Mouse (Mus musculus) left cerebral cortex, adult 11 months (tissue): ENCODE results near the gene Prl7d1.
"Not testable (repeated sequence)": the region's sequence is repeated elsewhere in the genome, so short reads cannot be mapped to it uniquely, and the experiment has no call there.

Experiments used
- DNase-seq: peaks from one replicate; pipeline ENCODE4 v3.0.0; 2022; ENCODE audit warnings: low spot score

Gene Prl7d1

DNA sequence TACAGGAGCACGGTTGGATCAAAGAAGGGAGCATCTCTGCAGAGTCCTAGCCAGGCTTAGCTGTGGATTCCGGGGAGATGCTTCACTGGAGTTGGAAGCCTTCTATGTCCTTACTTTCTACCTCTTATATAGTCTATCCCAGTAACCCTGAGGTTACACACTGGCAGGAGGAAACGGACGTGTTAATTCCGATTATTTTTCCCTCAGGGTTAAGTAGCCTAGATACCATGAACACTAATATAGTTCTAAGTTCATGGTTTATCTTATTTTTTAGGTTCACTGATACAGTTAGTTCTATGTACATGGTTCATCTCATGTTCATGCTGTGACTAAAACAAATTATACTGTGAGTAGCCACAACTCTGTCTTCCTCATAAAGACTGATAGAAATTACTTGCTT lies at the start of gene Prl7d1:
Gene Prl7d1 (minus strand): TSS at position 101 of the 400 bp plus-strand sequence.
- DNase-seq: no peak

DNA sequence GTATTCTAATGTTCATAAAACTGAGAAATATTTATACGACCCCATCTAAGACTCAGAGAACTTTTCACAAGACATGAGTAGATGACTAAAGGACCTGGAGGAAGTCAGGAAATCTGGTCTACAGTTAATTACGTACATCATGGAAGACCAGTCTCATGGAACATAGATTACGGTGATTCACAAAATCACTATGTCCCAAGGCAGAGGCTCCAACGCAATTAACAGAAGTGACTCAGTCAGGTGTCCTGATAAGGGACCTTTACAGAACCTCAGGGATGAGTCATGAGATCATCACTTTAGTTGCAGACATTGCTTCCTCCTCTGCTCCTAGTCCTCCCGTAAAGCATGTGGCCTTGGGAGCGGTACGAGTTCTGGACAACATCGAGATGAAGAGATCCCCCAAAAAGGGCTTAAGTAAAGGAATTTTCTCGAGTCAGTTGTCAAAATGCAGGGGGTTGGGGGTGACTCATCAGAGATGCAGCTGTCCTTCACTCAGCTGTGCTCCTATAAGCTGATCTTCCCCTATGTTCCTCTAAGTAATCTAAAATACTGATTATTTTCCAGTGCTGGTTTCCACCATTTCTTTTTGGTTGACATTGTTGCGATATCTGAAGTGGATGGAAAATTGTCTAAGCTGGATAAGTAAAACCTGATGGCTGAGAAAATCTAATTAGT lies 18.1 kb upstream of the Prl7d1 start:
- DNase-seq: no peak

DNA sequence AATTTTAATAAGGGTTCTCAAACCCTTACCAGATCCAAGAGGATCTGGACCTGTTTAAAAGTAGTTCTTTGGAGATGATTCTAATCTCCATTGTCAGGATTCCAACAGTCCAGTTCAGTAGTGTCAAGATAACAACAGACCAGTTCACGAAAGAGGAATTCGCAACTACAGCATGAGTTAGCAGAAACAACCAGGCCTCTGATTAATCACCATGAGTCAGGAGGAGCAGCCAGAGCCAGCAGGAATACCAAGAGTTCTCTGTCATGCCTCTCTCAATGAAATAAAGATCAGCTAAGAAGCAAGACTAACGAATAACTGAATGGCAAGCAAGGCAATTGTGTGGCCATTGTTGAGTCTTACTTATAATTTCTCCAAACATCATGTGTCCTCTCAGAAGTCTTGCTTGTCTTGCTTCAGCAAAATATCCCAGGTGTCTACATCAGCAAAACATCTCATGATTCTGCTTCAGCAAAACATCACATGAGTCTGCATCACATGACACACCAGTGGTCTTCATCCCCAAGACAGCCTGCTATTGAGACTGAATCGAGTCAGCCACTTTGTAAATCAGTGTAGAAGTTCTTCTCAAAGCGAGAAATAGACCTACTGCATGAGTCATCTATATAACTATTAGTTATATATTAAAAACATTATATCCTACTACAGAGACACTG lies 13.9 kb upstream of the Prl7d1 start:
- DNase-seq: not testable (repeated sequence)

DNA sequence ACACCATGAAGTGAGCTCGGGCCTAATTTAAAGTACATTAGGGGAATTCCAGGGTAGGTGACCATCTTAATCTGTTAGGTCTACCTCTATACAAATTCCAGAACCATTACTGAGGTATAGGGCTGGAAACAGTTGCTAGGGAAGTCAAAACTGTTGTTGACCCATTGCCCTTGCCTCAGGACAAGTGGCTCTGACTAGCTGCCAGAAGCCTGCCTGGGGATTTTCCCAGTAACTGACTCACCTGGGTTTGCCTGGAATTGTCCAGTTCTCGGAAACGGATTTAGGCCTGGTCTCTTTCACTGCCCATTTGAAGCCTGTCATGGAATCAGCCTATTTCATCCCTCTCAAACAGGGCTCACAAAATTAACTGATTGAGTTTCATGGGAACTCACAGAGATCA lies 8.5 kb upstream of the Prl7d1 start:
- not testable (repeated sequence) for DNase-seq

DNA sequence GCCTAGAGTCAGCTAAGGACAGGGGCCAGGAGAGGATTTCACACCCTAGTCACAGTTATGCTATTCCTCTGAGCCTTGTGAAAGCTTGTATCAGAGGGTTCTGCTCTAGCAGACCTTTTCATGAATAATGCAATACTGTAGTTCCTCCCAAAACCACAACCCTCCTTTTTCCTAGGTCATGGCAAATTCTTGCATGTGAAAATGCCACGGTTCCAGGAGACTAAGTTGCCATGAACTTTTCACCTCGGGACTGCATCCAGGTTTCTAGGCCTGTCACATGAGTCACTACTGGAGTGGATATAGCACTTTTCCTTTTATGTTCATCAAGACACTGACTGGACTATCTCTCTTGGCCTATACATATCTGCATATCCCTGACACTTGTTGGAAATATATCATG lies 10.0 kb downstream of the Prl7d1 start:
- no peak for DNase-seq

DNA sequence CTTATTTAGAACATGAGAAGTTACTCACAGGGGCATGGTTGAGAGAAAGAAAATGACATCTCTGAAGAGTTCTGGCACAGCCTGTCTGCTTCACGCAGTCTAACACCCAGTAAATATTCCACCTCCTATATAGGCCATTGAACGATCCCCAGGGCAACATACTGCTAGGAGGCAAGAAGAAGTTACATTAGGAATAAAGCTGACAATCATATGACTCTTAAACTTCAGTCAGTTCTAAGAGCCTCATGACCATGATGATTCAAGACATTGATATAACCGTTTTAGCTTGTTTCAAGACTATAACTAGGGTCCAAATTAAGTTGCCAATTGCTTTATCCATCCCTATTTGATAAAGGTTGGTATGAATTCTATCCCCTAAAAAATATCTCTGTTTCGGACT lies 48.6 kb downstream of the Prl7d1 start, which contains the start of gene Prl7a2:
Gene Prl7a2 (minus strand): TSS at position 101 of the 400 bp plus-strand sequence.
- no peak for DNase-seq

DNA sequence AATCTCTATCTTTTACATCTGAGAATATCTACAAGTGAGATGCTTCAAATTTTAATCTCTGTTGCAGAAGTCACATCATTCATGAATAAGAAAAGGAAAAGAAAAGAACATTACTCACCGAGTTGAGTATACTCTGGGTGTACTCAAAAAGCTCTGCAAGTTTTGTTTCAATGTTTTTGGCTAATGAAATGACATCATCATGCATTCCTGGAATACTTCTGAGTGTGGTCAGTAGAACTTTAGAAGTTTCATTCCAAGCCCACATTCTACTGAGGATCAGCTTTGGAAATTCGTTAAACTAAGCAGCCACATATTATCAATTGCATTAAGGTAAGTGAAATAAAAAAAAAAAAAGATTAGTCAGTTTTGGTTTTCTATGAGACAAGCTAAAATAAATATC lies 55.8 kb downstream of the Prl7d1 start:
- DNase-seq: no peak
